Mouse (Mus musculus) embryo, embryonic 11 days (tissue): ENCODE results near the gene Ppp2r2c.
A peak's percentile ranks its signal among the peaks of the same experiment; 100 is the strongest.

Experiments
- DNase-seq: peaks from one replicate; pipeline ENCODE4 v3.0.0-alpha.2; 2015

Ppp2r2c gene

GRCm38 (mm10) chr5:36988781-36989624 lies 120.7 kb downstream of the Ppp2r2c start, which contains the start of gene Wfs1:
Gene Wfs1 (minus strand): TSS chr5:36989205.
- peak; percentile 98 for DNase-seq

- no peak for DNase-seq
Observed at GRCm38 (mm10) chr5:36989625-36989977, 121.3 kb downstream of the Ppp2r2c start.

- no peak for DNase-seq
Observed at GRCm38 (mm10) chr5:36990196-36990595, 121.9 kb downstream of the Ppp2r2c start.

- DNase-seq, result no peak
Observed at GRCm38 (mm10) chr5:36990631-36991350, 122.5 kb downstream of the Ppp2r2c start.

- DNase-seq, result no peak
Observed at GRCm38 (mm10) chr5:36996410-36996809, 128.1 kb downstream of the Ppp2r2c start.

GRCm38 (mm10) chr5:36997996-36998395 lies 129.7 kb downstream of the Ppp2r2c start:
- DNase-seq, result no peak

- DNase-seq, result no peak
Observed at GRCm38 (mm10) chr5:37001002-37001401, 132.7 kb downstream of the Ppp2r2c start.

- peak; percentile 73 for DNase-seq
Observed at GRCm38 (mm10) chr5:37002001-37002400, 133.7 kb downstream of the Ppp2r2c start.
